Mouse (Mus musculus) thymus, postnatal 14 days (tissue): ENCODE results near the gene Mark3.

Experiments used
- DNase-seq: peaks from one replicate; pipeline ENCODE4 v3.0.0; 2021

The Mark3 gene

DNA sequence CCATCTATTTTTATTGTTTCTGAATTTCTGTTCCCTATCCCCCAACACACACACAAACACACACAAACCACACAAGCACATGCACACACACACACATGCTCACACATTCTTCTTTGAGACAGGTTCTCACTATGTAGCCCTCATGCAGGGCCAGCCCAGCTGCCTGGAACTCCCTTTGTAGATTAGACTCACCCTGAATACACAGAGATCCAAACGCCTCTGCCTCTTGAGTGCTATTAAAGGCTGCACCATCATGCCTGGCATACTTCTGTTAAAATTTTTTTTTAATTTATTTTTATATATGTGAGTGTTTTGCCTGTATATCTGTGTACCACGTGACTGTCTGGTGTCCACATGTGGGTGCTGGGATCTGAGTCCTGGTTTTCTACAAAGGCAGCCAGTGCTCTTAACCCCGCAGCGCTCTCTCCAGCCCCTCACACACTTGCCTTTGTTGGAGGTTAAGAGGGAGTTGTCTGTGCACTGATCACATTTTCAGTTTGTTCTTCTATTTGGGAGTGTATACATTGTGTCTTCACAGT, 12.0 kb upstream of the Mark3 start:
- no peak for DNase-seq

- no peak for DNase-seq
Measured at GRCm38 (mm10) chr12:111563076-111563629, 11.2 kb upstream of the Mark3 start.

DNA sequence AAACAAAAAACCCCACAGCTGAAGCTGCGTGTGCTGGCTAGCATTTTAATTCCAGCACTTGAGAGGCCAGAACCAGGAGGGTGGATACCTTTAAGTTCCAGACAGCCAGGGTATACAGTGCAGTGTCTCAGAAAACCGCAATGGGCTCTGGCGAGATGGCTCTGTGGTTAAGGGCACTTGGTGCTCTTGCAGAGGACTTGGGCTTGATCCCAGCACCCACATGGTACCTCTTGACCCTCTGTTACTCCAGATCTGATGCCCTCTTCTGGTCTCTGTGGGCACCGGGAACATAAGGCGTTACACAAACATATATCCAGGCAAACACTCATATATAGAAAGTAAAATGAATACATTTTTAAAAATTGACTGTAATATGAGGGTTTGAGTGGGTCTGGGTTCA, 9.0 kb upstream of the Mark3 start:
- no peak for DNase-seq

- DNase-seq = no peak
Measured at GRCm38 (mm10) chr12:111568836-111569235, 5.5 kb upstream of the Mark3 start.

DNA sequence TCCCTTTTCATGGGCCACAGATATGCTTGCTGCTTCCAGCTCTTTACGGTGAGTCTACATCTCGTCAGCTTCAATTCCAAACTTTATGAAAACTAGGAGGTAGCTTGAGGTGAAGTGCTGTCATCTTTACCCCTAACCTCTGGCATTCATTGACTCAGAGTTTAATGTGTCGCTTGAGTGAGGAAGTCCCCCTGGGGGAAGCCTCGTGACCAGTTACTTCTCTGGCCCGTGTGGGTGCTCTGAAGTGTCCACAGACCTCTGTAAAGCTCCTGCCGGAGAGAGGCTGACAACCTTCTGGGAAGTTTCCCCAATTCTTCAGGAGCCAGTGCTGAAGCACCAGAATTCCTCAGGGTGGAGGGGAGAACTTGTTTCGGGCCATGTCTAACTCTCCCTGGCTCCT, 1.9 kb upstream of the Mark3 start:
- DNase-seq = no peak

GRCm38 (mm10) chr12:111573315-111573714, 1.0 kb upstream of the Mark3 start:
- DNase-seq = no peak

DNA sequence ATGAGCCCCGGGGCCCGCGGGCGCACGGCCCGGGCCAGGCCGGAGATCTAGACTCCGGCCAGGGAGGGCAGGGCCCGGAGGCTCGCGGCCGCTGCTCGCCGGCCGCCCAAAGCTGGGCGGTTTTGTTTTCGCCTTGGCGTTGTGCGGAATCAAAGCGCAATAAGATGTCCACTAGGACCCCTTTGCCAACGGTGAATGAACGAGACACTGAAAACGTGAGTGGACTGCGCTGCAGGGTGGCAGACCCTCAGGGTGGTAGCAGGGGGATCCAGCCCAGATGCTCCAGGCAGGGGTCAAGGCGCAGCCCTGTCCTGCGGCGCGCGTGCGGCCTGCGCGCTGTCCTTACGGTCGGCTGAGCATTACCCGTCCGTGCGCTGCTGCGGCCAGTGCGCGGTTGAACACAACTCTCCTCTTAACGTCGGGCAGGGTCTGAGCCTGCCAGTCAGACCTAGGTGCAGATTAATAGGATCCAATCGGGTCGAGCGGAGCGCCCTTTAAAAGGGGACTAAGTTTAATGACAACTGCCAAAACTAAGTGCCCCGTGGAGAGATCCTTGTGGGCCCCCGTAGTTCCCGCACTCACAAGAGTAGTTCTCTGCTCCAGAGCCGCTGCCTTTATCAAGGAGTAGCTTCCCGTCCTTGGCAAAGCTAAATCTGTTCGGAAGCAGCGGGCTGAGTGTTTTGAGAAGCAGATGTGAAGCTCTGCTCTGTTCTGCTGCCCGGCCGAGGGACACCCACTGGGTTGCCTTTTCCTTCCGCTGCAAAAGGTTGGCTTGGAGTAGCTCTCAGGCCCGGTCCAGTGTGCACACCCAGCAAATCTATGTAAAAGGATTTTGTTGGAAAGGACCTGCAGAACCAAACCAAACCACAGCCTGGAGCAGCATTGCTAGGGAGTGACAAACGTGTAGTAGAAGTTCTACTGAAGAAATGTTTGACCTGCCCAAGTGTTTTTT, 840 bp downstream of the Mark3 start:
- peak; percentile 35 for DNase-seq

DNA sequence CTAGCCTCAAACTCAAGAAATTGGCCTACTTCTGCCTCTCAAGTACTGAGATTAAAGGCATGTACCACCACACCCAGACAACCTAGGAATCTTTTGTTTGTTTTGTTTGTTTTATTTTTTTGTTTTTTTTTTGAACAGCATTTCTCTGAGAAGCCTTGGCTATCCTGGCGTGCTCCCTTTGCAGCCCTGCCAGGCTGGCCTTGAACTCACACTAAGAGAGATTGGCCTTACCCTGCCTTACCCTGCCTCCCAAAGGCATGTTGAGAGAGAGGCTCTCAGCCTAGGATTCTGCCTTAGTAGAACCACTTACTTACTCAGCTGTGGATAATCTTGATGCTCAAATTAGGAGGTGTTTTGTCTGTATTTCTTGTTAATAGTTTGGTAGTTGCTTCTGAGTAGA, 8.7 kb downstream of the Mark3 start:
- DNase-seq = no peak

GRCm38 (mm10) chr12:111584401-111584800, 10.1 kb downstream of the Mark3 start:
- DNase-seq = no peak

DNA sequence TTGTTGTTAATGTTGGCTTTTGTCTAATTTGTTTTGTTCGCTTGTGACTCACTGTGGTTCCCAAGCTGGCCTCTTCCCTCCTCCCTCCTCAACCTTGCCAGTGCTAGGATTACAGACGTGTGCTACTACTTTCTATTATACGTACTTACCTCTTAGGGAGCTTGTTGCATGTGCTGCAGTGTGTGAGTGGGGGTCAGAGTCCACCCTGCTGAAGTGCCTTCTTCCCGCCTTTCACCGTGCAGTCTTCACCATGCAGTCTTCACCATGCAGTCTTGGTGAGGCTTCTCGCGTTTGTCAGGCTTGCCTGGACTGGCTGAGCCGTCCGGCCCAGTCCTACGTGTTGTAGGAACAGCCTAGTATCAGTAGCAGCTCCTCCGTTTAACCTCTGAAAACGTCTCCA, 12.9 kb downstream of the Mark3 start:
- DNase-seq = no peak

DNA sequence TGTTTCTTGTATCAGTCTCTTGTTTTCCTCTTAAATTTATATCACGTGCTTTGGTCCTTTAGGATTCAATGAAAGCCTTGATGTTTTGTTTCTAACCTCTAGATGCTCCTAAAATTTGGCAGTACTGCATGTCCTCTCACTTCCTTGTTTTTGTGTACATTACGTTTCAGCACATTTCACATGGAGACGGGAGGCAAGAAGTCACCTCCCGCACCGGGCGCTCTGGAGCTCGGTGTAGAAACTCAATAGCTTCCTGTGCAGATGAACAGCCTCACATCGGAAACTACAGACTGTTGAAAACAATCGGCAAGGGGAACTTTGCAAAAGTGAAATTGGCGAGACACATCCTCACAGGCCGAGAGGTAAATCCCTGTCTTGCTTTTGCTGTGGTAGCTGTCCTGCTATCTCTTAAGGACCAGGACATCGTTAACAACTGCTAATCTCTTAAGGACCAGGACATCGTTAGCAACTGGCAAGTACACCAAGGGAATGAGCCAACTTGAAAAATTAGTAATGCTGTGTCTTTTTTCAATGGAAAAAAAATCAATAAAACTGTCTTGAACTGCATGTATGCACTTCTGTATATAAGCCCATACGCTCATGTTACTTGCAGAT, 18.2 kb downstream of the Mark3 start:
- DNase-seq = no peak

DNA sequence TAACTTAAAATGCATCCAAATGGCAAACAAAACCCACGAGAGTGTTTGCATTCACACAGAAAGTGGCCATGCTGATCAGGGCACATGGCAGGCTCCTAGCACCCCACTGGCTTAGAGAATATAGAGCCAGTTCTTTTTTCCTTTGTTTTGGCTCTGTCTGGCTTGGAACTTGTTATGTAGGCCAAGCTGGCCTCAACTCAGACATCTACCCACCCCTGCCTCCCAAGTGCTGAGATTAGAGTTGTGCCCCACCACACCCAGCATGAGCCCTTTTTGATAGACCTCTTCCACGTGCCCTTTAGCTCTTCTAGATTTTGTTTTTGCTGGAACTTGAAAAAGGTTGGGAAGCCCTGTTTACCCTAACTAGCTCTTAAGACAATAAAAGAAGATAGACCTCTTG, 19.5 kb downstream of the Mark3 start:
- DNase-seq = no peak

DNA sequence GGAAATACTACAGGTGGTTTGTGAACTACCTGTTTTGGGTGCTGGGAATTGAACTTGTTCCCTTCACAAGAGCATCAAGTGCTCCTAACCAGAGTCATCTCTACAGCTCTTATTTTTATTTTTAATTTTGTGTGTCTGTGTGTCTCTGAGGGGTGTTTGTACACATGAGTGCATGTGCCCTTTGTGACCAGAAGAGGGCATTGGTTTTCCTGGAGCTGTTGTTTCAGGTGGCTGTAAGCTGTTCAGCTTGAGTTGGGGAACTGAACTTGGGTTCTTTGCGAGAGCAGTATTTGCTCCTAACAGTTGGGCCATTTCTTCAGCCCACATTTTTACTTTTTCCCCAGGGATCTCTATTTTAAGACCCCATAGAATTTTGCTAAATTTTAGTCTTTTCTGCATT, 23.0 kb downstream of the Mark3 start:
- no peak for DNase-seq

GRCm38 (mm10) chr12:111598902-111599301, 24.6 kb downstream of the Mark3 start:
- no peak for DNase-seq

DNA sequence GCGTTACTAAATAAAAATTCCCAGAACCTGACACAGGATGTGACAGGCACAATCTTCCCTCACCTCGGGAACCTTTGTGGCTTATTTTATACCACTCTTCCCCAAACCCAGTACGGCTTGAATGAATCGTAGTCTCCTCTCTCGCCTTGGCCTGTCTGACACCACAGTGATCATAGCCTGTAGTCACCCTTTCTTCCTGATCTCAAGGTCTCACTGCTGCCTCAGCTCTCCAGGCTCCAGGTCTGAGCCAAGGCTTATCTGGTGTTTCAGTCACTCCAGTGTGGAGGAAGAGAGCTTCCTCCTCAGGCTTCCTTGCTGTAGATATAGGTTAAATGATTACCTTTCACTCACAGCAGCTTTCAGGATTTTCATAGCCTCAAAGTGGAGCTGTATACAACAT, 25.3 kb downstream of the Mark3 start:
- DNase-seq = no peak

DNA sequence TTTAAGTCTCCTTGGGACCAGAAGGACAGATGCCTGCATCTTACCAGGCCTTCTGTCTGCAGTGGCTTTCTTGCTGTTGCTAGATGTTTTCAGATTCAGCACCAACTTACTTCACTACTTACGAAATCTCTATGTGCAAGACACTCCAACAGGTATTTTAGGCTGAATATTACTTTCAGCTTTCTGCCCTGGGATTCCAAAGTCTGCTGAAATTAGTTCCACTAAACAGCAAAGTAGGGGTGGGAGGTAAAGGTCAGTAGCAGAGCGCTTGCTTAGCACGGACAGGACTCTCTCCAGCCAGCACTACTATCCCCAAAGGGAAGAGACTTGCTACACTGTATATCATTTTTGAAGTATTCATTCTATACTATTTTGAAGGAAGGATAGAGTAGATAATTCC, 29.5 kb downstream of the Mark3 start:
- no peak for DNase-seq

- DNase-seq = no peak
Measured at GRCm38 (mm10) chr12:111605619-111606018, 31.3 kb downstream of the Mark3 start.

GRCm38 (mm10) chr12:111608015-111608414, 33.7 kb downstream of the Mark3 start:
- no peak for DNase-seq

DNA sequence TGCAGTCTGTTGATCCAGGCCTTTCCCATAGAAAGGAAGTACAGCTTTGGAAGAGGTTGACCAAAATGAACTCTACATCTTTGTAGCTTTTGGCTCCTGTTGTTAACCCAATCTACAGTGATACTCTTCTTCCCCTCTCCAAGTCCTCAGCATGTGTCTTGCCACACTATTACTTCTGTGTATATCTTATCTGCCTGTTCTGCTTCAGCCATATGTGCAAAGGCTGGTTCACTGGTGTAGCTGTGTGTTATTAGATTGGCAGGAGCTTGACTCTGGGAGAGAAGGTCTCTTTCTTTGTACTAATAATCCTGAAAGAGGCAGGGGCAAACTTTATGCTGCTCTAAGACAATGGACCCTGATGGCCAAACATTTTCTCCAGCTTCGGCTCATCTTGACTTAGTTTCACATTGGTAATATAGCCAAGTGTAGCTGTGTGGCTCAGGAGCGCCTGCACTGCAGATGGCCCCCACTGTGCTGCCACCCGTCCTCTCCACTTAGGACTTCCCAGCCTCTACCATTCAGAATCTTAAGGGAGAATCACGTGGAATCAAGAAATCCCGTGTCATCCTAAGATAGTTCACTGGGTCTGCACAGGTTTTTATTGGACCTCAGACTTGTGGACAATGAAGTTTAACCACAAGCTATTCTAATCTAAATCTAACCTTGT, 40.3 kb downstream of the Mark3 start:
- DNase-seq = no peak

- no peak for DNase-seq
Measured at GRCm38 (mm10) chr12:111618266-111618665, 43.9 kb downstream of the Mark3 start.

DNA sequence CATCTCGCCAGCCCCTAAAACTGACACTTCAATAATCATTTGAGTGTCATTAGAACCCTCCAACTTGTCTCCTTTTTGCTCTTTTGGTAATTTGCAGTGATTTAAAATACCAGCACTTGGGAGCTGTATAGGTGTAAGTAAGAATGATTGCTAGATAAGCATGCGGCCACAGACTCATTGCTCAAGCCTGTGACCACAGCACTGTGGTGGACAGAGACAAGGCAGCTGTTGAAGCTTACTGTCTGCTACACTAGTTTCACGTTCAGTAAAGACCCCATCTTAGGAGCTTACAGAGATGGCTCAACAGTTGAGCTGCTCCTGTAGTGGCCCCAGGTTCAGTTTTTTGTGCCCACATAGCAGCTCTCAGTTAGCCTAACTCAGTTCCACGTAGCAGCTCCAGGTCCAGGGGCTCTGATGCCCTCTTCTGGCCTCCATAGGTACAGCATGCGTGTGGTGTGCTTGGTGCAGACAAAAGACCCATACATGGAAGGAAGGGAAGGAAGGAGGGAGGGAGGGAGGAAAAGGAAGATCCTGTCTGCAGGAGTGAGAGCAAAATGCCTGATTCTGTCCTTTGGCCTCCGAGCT, 73.8 kb downstream of the Mark3 start:
- DNase-seq = peak; percentile 63

- DNase-seq = no peak
Measured at GRCm38 (mm10) chr12:111652953-111653352, 78.6 kb downstream of the Mark3 start.

- peak; percentile 62 for DNase-seq
Measured at GRCm38 (mm10) chr12:111653434-111653833, 79.1 kb downstream of the Mark3 start.
